Comparison of ENCODE assay signal across 8 mouse cellular contexts in genomic region chr4:123239361-123240203, GRCm38 (mm10). TPM values are rescaled to one million over a fixed set of nuclear protein-coding genes. Genes with fewer than 3 reads are reported as not detected.
DNase-seq lines count a peak whose midpoint lies in the region; ATAC-seq and TF ChIP-seq lines count a peak whose summit lies in the region.

No protein-coding gene starts in this region.

- WGBS in forebrain, embryonic 12.5 days = 7% methylated on average over 58 of the region's 58 CpGs
- 6% methylated on average over 57 of the region's 58 CpGs for WGBS in midbrain, embryonic 11.5 days
- 13% methylated on average over 58 of the region's 58 CpGs for WGBS in cerebellum, adult 2 months

- no peak for TF ChIP-seq POLR2A in cerebellum, adult 2 months (IDR thresholded peaks at IDR 0.05; ENCODE audit: borderline replicate concordance, insufficient read depth, low read length)

- peak overlapping the region; percentile 37 for H3K4me3 ChIP-seq in forebrain, embryonic 12.5 days (replicated peaks)
- peak overlapping the region; percentile 23 for H3K4me3 ChIP-seq in midbrain, embryonic 11.5 days (ENCODE audit: low read depth, low read length)
- H3K4me3 ChIP-seq in cerebellum, adult 2 months (replicated peaks; ENCODE audit: insufficient read depth, low read depth, low read length) = no peak overlapping the region

- H3K9me3 ChIP-seq in forebrain, embryonic 12.5 days = no peaks in the 10 kb centered on the region
- H3K9me3 ChIP-seq in midbrain, embryonic 11.5 days (ENCODE audit: control insufficient read depth, low read length) = no peaks in the 10 kb centered on the region

- 0 out of 2 replicates have a peak overlapping the region, but pooled peaks have one; percentile 19 for H3K27ac ChIP-seq in forebrain, embryonic 12.5 days
- H3K27ac ChIP-seq in midbrain, embryonic 11.5 days (ENCODE audit: low read depth, low read length) = no peak overlapping the region
- no peak overlapping the region for H3K27ac ChIP-seq in cerebellum, adult 2 months (ENCODE audit: insufficient read depth, low read length)

- H3K9ac ChIP-seq in forebrain, embryonic 12.5 days = peak overlapping the region; percentile 47; the same call in 1 of the 2 replicates
- peak overlapping the region; percentile 51 for H3K9ac ChIP-seq in midbrain, embryonic 11.5 days (ENCODE audit: low read length)

- peaks cover 62% of the 10 kb centered on the region for H3K27me3 ChIP-seq in forebrain, embryonic 12.5 days
- H3K27me3 ChIP-seq in midbrain, embryonic 11.5 days (ENCODE audit: control insufficient read depth, insufficient read depth, low read length) = peaks cover 19% of the 10 kb centered on the region
- H3K27me3 ChIP-seq in cerebellum, adult 2 months (ENCODE audit: control insufficient read depth, insufficient read depth, low read length) = peaks cover 6% of the 10 kb centered on the region; the same call in 1 of the 2 replicates

- no peaks in the 10 kb centered on the region for H3K36me3 ChIP-seq in forebrain, embryonic 12.5 days (replicated peaks)
- no peaks in the 10 kb centered on the region for H3K36me3 ChIP-seq in midbrain, embryonic 11.5 days (ENCODE audit: control insufficient read depth, insufficient read depth, low read length)

- peak; percentile 41; the same call in 1 of the 2 replicates for ATAC-seq in forebrain, embryonic 12.5 days (ENCODE audit: low FRiP score)
- ATAC-seq in midbrain, embryonic 11.5 days (ENCODE audit: low FRiP score) = peak; percentile 70

- peaks cover 13% of the 10 kb centered on the region for H3K4me1 ChIP-seq in forebrain, embryonic 12.5 days
- H3K4me1 ChIP-seq in midbrain, embryonic 11.5 days (ENCODE audit: control insufficient read depth, insufficient read depth, low read length) = peaks cover 6% of the 10 kb centered on the region
- no peaks in the 10 kb centered on the region for H3K4me1 ChIP-seq in cerebellum, adult 2 months (ENCODE audit: control insufficient read depth, insufficient read depth, low read length)

- no peak for TF ChIP-seq CTCF in cerebellum, adult 2 months (IDR thresholded peaks at IDR 0.05; ENCODE audit: borderline replicate concordance, insufficient read depth, low read depth, low read length)

- peak; percentile 29 for DNase-seq in left cerebral cortex, postnatal 4 days
- no peak for DNase-seq in left cerebral cortex, postnatal 14 days (ENCODE audit: low spot score in 2 of 2)
- peak; percentile 79 to 84 for DNase-seq in heart, postnatal 10 days
- DNase-seq in kidney, postnatal 25 days = peak; percentile 58 to 79
- peak; percentile 90 for DNase-seq in midbrain, embryonic 11.5 days (ENCODE audit: low spot score, missing footprints)
- DNase-seq in testis, postnatal 14 days (ENCODE audit: low spot score) = peak; percentile 52
- no peak for DNase-seq in cerebellum, adult 2 months

- intact Hi-C loops in left cerebral cortex, postnatal 4 days (cut with DNase I) = no loop called here
- intact Hi-C loops in left cerebral cortex, postnatal 14 days (cut with DNase I) = no loop called here
- intact Hi-C loops in heart, postnatal 10 days (cut with DNase I) = no loop called here

- peak overlapping the region; percentile 55 for H3K4me2 ChIP-seq in forebrain, embryonic 12.5 days
- H3K4me2 ChIP-seq in midbrain, embryonic 11.5 days = peak overlapping the region; percentile 50

RNA-seq across cellular contexts. Expression of gene Heyl, which starts 6.2 kb away (rescaled TPM):
- total RNA-seq in left cerebral cortex, postnatal 4 days (2021) = 1 to 10 TPM; 5.9 to 6.6 TPM
- total RNA-seq in left cerebral cortex, postnatal 14 days (2021) = 1 to 10 TPM; 6.4 to 7.1 TPM
- 5.1 and 5.9 TPM in 2 replicates for polyA plus RNA-seq in forebrain, embryonic 12.5 days (2016; fragmentation: Nextera tagmentation; extraction: Ambion mirVana)
- total RNA-seq in heart, postnatal 10 days (2021) = 10 to 100 TPM; 31.6 to 34.3 TPM
- polyA plus RNA-seq in midbrain, embryonic 11.5 days (2014; fragmentation: Nextera tagmentation; extraction: Ambion mirVana) = 6.8 and 7.7 TPM in 2 replicates
- polyA plus RNA-seq in cerebellum, adult 2 months (2012; rRNA removed) = 3.1 and 3.5 TPM in 2 replicates

RNA-seq across cellular contexts. Expression of gene Pabpc4, which starts 22.6 kb away (rescaled TPM):
- 10 to 100 TPM; 62.6 to 65.5 TPM for total RNA-seq in left cerebral cortex, postnatal 4 days (2021)
- 10 to 100 TPM; 37.2 to 39.2 TPM for total RNA-seq in left cerebral cortex, postnatal 14 days (2021)
- 35.5 and 36.0 TPM in 2 replicates for polyA plus RNA-seq in forebrain, embryonic 12.5 days (2016; fragmentation: Nextera tagmentation; extraction: Ambion mirVana)
- total RNA-seq in heart, postnatal 10 days (2021) = 100 to 1,000 TPM; 259 to 282 TPM
- 29.6 and 40.4 TPM in 2 replicates for polyA plus RNA-seq in midbrain, embryonic 11.5 days (2014; fragmentation: Nextera tagmentation; extraction: Ambion mirVana)
- 30.8 and 32.3 TPM in 2 replicates for polyA plus RNA-seq in cerebellum, adult 2 months (2012; rRNA removed)

RNA-seq across cellular contexts. Expression of gene Nt5c1a, which starts 38.3 kb away (rescaled TPM):
- 1 to 10 TPM; 3.6 to 4.9 TPM for total RNA-seq in left cerebral cortex, postnatal 4 days (2021)
- total RNA-seq in left cerebral cortex, postnatal 14 days (2021) = 10 to 100 TPM; 10.1 to 11.0 TPM
- not detected in 2 replicates for polyA plus RNA-seq in forebrain, embryonic 12.5 days (2016; fragmentation: Nextera tagmentation; extraction: Ambion mirVana)
- 10 to 100 TPM; 33.4 to 35.0 TPM for total RNA-seq in heart, postnatal 10 days (2021)
- not detected in 2 replicates for polyA plus RNA-seq in midbrain, embryonic 11.5 days (2014; fragmentation: Nextera tagmentation; extraction: Ambion mirVana)
- 9.8 and 12.8 TPM in 2 replicates for polyA plus RNA-seq in cerebellum, adult 2 months (2012; rRNA removed)

RNA-seq across cellular contexts. Expression of gene Hpcal4, which starts 56.6 kb away (rescaled TPM):
- 10 to 100 TPM; 69.1 to 73.9 TPM for total RNA-seq in left cerebral cortex, postnatal 4 days (2021)
- 100 to 1,000 TPM; 350 to 371 TPM for total RNA-seq in left cerebral cortex, postnatal 14 days (2021)
- polyA plus RNA-seq in forebrain, embryonic 12.5 days (2016; fragmentation: Nextera tagmentation; extraction: Ambion mirVana) = 2.5 and 2.6 TPM in 2 replicates
- under 1 TPM; 0.40 to 0.89 TPM for total RNA-seq in heart, postnatal 10 days (2021)
- polyA plus RNA-seq in midbrain, embryonic 11.5 days (2014; fragmentation: Nextera tagmentation; extraction: Ambion mirVana) = 0.38 and 0.94 TPM in 2 replicates
- 23.9 and 25.7 TPM in 2 replicates for polyA plus RNA-seq in cerebellum, adult 2 months (2012; rRNA removed)

Comparison
In these comparisons a context has a peak if more than half of its experiments do, and no peak if none do; other contexts are left out.
1. DNase-seq: peak in left cerebral cortex, postnatal 4 days (single experiment), heart, postnatal 10 days (2 of 2), kidney, postnatal 25 days (2 of 2), midbrain, embryonic 11.5 days (single experiment) and testis, postnatal 14 days (single experiment); none in left cerebral cortex, postnatal 14 days (0 of 2) and cerebellum, adult 2 months (0 of 2).
2. RNA of gene Heyl, which starts 6.2 kb away (total RNA-seq): 31.6 to 34.3 TPM in heart, postnatal 10 days; 6.4 to 7.1 TPM in left cerebral cortex, postnatal 14 days and 5.9 to 6.6 TPM in left cerebral cortex, postnatal 4 days; every median in the first group is over 4 times any median in the second.